Mouse (Mus musculus) left cerebral cortex, postnatal 4 days (tissue): ENCODE measurements around the gene Olfr1196. TPM values are rescaled to one million over a fixed set of nuclear protein-coding genes. Genes with fewer than 3 reads are reported as not detected.
"Not testable (repeated sequence)": the region's sequence is repeated elsewhere in the genome, so short reads cannot be mapped to it uniquely, and the experiment has no call there.

Experiments
- DNase-seq: peaks from one replicate; pipeline ENCODE4 v3.0.0-alpha.2; 2022
- intact Hi-C: fragments of 180-260 bp; cut with DNase I; formaldehyde crosslinking; loops from one replicate; pipeline ENCODE4 v1.15.1; 2025
- total RNA-seq, 2 experiments: library from RNA; stranded (reverse); gene quantifications; 2 replicates each; pipeline ENCODE4 v1.2.3; 2021

The Olfr1196 gene
- not detected for total RNA-seq

DNA sequence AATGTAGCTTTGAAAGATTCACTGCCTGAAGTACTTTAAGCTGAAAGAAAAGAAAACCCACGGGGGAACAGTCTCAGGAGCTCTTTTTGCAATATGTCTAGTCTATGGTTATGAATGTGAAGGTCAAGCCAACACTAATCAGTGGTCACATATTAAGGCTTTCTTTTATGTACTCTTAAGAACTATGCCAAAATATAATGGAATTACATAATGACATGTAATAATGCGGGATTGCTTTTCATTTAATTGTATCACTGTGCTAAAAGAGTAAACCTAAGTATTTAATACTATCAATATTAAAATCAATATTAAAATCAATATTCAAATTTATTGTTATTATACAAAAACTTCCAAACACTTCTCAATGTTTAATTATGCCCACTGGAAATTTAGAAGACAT is at the start of gene Olfr1196:
Gene Olfr1196, minus strand, starts transcription at position 101 of the 400 bp plus-strand sequence.
- intact Hi-C loops: no loop called here
- DNase-seq: no peak

DNA sequence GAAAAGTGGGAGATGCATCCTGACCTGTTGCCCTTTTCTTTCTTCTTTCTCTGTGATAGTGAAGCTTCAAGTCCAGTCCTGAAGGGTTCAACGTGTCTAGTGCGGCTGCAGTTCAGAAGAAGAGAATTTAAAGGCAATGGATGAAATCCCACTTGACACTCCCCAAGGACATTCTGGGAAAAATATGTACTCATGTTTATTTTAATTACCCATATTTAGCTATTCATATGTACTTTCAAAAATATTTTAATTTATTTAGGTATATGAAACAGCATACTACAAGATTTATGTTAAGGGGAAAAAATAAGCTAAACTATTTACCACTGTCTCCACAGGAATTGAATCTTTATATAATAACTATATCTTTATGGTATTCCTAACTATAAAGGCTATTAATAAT is 46.9 kb upstream of the Olfr1196 start, which contains the start of gene Olfr1198:
Gene Olfr1198, minus strand, starts transcription at position 101 of the 400 bp plus-strand sequence.
- intact Hi-C loops: no loop called here
- DNase-seq: no peak

DNA sequence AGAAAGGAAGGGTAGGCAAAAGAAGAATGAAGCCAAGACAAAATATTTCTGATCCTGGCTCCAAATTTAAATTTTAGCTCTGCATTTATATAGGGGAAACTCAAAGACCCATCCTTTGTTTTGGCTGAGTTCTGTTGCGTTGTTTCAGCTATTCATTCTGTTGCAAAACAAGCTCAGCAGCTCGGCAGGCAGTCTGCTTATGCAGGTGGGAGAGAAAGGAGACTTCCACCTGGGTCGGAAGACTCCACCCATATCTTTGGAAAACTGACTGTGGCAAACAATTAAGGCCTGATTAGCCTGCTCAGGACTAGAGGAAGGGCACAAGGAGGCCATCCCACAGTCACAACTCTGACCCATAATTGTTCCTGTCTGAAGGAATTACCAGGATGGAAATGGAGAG is 39.0 kb upstream of the Olfr1196 start:
- intact Hi-C loops: no loop called here
- DNase-seq: no peak

DNA sequence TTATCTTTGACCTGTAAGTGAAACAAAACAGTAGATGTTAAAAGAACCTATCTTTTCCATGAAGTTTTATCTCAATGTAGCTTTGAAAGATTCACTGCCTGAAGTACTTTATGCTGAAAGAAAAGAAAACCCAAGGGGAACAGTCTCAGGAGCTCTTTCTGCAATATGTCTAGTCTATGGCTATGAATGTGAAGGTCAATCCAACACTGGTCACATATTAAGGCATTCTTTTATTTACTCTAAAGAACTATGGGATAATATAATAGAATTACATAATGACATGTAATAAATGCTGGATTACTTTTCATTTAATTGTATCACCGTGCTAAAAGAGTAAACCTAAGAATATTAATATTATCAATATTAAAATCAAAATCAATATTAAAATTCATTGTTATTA is 27.9 kb upstream of the Olfr1196 start, which contains the start of gene Olfr1197:
Gene Olfr1197, minus strand, starts transcription at position 101 of the 400 bp plus-strand sequence.
- intact Hi-C loops: no loop called here
- DNase-seq: no peak

DNA sequence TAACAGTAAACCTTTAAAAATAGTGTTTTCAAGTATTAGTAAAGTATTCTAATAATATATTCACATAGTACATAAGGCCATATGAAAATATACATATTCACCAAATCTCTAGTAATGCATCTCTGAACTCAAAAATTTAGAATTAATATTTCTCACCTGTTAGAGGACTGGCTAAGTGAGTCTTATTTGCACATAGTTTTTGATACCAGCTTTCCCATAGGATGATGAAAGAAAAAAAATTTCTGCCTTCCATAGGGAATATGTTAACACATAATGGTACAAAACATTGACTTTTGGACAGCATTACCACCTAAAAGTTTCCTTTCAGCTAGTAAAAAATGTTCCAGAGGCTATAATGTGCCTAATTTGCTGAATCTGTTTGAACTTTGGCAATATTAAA is 15.3 kb downstream of the Olfr1196 start, which contains the start of gene Olfr1195:
Gene Olfr1195, minus strand, starts transcription at position 101 of the 400 bp plus-strand sequence.
- no peak for DNase-seq
- intact Hi-C loops: no loop called here

DNA sequence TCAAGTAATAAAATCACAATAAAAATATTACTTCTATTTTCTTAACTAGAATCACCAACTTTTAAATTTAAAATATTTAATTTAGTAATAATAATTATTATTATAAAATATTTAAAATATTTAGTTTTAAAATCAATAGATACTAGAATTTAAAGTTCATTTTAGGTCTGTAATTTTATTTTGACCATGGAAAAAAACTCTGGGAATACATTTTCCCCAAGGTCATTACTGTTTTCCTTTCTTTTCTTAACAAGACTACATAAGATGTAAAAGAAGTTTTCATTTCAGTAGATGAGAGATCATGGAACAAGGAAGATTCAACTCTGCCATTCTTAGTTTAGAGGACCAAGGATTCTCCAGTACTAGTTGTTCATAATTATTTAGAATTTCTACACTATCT is 29.1 kb downstream of the Olfr1196 start, which contains the start of gene Olfr1193:
Gene Olfr1193, plus strand, starts transcription at position 301 of the 400 bp plus-strand sequence.
- DNase-seq, intact Hi-C loops: not testable (repeated sequence)

DNA sequence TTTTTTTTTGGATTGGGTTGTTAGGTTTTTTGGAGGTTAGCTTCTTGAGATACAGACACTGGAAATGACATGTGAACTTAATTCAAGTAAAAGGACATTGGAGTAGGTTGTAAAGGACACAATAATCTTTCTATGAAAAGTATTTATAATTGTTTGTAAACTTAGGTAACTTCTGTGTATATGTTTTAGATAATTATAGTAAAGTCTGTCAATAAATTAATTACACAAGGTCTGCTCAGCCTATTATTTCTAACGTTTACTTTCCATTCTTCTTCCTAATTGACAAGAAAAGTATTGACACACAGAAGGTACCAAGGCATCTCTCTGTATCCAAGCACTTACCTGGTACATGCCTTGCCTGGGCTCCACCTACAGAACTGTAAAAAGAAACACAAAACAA is 56.2 kb downstream of the Olfr1196 start, which contains the start of gene Olfr1192-ps1:
Gene Olfr1192-ps1, plus strand, starts transcription at position 301 of the 400 bp plus-strand sequence.
- intact Hi-C loops: no loop called here
- DNase-seq: no peak

Other genes starting within 250 kb of the Olfr1196 start
- not detected for gene Olfr1183, start 249.7 kb downstream of the Olfr1196 start, total RNA-seq
- gene Olfr1184, start 221.0 kb downstream of the Olfr1196 start, total RNA-seq: not detected
- gene Olfr1185-ps1, start 211.3 kb downstream of the Olfr1196 start, total RNA-seq: not detected
- not detected for gene Olfr1186, start 186.0 kb downstream of the Olfr1196 start, total RNA-seq
- not detected for gene Olfr1188, start 147.7 kb downstream of the Olfr1196 start, total RNA-seq
- gene Olfr1189, start 118.1 kb downstream of the Olfr1196 start, total RNA-seq: not detected
- gene Olfr1191-ps1, start 64.1 kb downstream of the Olfr1196 start, total RNA-seq: under 1 TPM in 1 of 2 experiments, not detected in 1; 0.10 TPM
- not detected for gene Olfr1192-ps1, start 56.1 kb downstream of the Olfr1196 start, total RNA-seq
- gene Olfr1193, start 29.0 kb downstream of the Olfr1196 start, total RNA-seq: not detected
- not detected for gene Olfr1195, start 15.4 kb downstream of the Olfr1196 start, total RNA-seq
- gene Olfr1197, start 27.8 kb upstream of the Olfr1196 start, total RNA-seq: not detected
- gene Olfr1198, start 46.8 kb upstream of the Olfr1196 start, total RNA-seq: not detected
- gene Olfr1199, start 55.9 kb upstream of the Olfr1196 start, total RNA-seq: not detected
- gene Olfr1200, start 65.9 kb upstream of the Olfr1196 start, total RNA-seq: not detected
- gene Olfr1201, start 88.4 kb upstream of the Olfr1196 start, total RNA-seq: not detected
- gene Olfr1202, start 109.9 kb upstream of the Olfr1196 start, total RNA-seq: not detected
- not detected for gene Olfr1205, start 125.1 kb upstream of the Olfr1196 start, total RNA-seq
- not detected for gene Olfr1204, start 144.7 kb upstream of the Olfr1196 start, total RNA-seq
- gene Olfr1206, start 158.6 kb upstream of the Olfr1196 start, total RNA-seq: not detected
- not detected for gene Olfr1208, start 197.7 kb upstream of the Olfr1196 start, total RNA-seq
- not detected for gene Olfr1209, start 210.6 kb upstream of the Olfr1196 start, total RNA-seq
- not detected for gene Olfr1211, start 233.5 kb upstream of the Olfr1196 start, total RNA-seq
- not detected for gene Olfr1212, start 249.4 kb upstream of the Olfr1196 start, total RNA-seq